Mouse (Mus musculus) skeletal muscle tissue, postnatal 0 days (tissue): ENCODE data around the gene Ms4a15. TPM values are rescaled to one million over a fixed set of nuclear protein-coding genes. Genes with fewer than 3 reads are reported as not detected.

Source experiments
- polyA plus RNA-seq: library from polyadenylated mRNA; unstranded; fragments of >200 nt; fragmentation: Nextera tagmentation; extraction: Ambion mirVana; gene quantifications from 2 replicates; pipeline ENCODE4 v1.2.1, GENCODE M21; 2015

Ms4a15 gene
- not detected in 2 replicates for polyA plus RNA-seq

GRCm38 (mm10) chr19:10993150-10993549 is at the start of gene Ms4a15:
Ms4a15 (minus strand) TSS chr19:10993250.

GRCm38 (mm10) chr19:11017891-11018290 is 24.8 kb upstream of the Ms4a15 start, which contains the start of gene Ms4a18:
Ms4a18 (minus strand) TSS chr19:11018031.

GRCm38 (mm10) chr19:10974238-10974865 is 18.7 kb downstream of the Ms4a15 start, which contains the start of gene Ms4a10:
Ms4a10 (minus strand) TSS chr19:10974670.

GRCm38 (mm10) chr19:10949112-10949511 is 43.9 kb downstream of the Ms4a15 start, which contains the start of gene Ccdc86:
Ccdc86 (minus strand) TSS chr19:10949266.

GRCm38 (mm10) chr19:10937110-10937563 is 55.9 kb downstream of the Ms4a15 start, which contains the start of gene Ptgdr2:
Ptgdr2 (plus strand) TSS chr19:10937160.

Other genes with a start within 250 kb of the Ms4a15 start
- gene Cd6, start 163.2 kb downstream of the Ms4a15 start, polyA plus RNA-seq, result 0.17 TPM in 1 of 2 replicates, not detected in the other
- 0.48 and 0.59 TPM in 2 replicates for gene Slc15a3, start 153.5 kb downstream of the Ms4a15 start, polyA plus RNA-seq
- gene Tmem132a, start 123.3 kb downstream of the Ms4a15 start, polyA plus RNA-seq, result 23.7 and 25.7 TPM in 2 replicates
- gene Tmem109, start 111.2 kb downstream of the Ms4a15 start, polyA plus RNA-seq, result 167 and 179 TPM in 2 replicates
- 52.8 and 52.9 TPM in 2 replicates for gene Prpf19, start 98.0 kb downstream of the Ms4a15 start, polyA plus RNA-seq
- gene Zp1, start 72.6 kb downstream of the Ms4a15 start, polyA plus RNA-seq, result 1.6 and 1.8 TPM in 2 replicates
- 0.09 and 0.11 TPM in 2 replicates for gene Ptgdr2, start 56.1 kb downstream of the Ms4a15 start, polyA plus RNA-seq
- 31.4 and 33.0 TPM in 2 replicates for gene Ccdc86, start 44.0 kb downstream of the Ms4a15 start, polyA plus RNA-seq
- 0.26 and 0.83 TPM in 2 replicates for gene Ms4a10, start 18.6 kb downstream of the Ms4a15 start, polyA plus RNA-seq
- gene Ms4a18, start 24.8 kb upstream of the Ms4a15 start, polyA plus RNA-seq, result not detected in 2 replicates
- gene Ms4a8a, start 87.9 kb upstream of the Ms4a15 start, polyA plus RNA-seq, result 0.49 TPM in 1 of 2 replicates, not detected in the other
- not detected in 2 replicates for gene 1700017D01Rik, start 137.6 kb upstream of the Ms4a15 start, polyA plus RNA-seq
- gene 1700025F22Rik, start 172.1 kb upstream of the Ms4a15 start, polyA plus RNA-seq, result not detected in 2 replicates
- gene Ms4a13, start 203.5 kb upstream of the Ms4a15 start, polyA plus RNA-seq, result not detected in 2 replicates
- gene Ms4a12, start 239.2 kb upstream of the Ms4a15 start, polyA plus RNA-seq, result not detected in 2 replicates